Mouse (Mus musculus) yolk sac, embryonic 10.5 days (tissue): ENCODE measurements around the gene Sipa1l1.
A peak's percentile ranks its signal among the peaks of the same experiment; 100 is the strongest.

Source experiments
- DNase-seq: peaks from one replicate; pipeline ENCODE4 v3.0.0-alpha.2; 2017; ENCODE audit warnings: low spot score

Gene Sipa1l1

DNA sequence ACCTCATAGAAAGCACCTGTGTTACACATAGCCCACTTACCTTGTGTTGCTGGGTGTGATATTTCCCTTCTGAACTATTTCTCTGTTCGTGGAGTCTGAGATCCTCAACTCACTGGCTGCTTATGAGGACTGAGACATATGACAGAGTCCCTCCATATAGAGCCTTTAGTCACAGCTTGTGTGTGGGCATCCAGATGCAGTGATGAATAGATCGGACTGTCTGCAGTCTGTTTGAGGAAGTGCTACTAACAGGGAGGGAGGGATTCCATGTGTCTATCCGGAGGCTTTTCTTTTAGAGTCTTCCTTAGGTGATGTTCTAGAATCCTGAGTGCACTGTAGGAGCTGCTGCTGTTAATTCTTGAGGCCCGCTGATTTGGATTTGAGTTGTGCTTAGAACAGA lies 165.4 kb downstream of the Sipa1l1 start:
- no peak for DNase-seq

DNA sequence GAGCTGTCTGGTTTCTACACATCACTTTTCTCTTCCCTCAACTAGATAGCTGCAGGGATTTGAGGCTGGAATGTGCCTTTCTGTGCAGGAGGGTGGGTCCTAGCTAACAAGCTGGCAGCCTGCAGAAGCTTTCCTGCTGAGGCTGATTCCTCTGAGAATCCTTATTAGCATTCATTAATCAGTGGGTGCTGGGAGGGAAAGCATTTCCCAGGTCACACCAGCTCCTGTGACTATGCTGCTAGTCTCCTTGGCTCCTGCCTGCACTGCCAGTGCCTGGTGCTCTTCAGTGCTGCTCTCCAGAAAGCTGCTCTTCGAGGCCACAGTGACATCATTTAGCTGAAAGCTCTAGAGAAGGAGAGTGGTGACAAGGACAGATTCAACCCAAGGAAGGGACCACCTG lies 166.0 kb downstream of the Sipa1l1 start:
- no peak for DNase-seq

DNA sequence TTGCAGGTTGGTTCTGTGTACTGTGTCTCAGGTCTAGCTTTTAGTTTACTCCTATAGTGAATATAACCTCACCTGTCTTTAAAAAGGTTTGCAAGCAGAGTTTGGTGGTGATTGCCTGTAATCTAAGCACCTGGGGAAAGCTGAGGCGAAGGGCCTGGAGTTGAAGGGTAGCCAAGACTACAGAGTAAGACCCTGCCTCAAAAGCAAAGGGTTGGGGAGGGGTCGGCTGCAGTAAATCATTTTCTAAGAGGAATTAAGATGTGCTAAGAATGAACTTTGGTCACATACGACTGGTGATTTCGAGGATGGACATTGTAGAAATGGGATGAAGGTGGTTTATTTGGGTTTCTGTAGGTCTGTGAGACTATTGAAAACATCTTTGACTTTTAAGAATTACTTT lies 169.4 kb downstream of the Sipa1l1 start:
- DNase-seq: no peak

DNA sequence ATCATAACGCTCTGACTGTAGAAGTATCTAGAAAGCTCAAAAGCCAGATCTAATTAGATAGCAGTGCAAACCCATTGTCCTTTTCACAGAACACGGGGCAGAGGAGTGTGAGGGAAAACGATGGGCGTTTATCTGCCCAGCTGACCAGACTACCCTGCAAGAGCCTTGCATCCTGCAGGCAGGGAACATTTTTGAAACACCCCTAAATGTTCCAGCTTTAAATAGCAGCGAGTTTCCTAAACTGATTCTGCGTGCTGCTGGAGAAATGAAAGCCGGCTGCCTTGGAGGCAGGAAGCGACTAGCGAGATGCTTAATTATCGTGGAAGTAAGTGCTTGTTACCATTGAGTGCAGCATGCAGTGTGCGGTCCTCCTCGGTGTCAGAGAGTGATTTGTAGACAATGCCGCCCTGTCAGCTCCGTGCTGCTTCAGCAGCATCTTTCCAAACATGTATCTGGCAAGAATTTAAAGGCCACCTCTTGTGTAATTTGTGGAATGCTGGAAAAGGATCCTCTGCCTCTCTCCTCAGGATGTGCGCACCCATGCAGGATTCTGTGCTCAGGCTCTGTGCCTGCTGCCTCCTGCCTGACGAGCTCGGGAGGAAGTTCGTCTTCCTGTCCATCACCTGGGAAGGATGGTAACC lies 170.2 kb downstream of the Sipa1l1 start:
- DNase-seq: no peak

DNA sequence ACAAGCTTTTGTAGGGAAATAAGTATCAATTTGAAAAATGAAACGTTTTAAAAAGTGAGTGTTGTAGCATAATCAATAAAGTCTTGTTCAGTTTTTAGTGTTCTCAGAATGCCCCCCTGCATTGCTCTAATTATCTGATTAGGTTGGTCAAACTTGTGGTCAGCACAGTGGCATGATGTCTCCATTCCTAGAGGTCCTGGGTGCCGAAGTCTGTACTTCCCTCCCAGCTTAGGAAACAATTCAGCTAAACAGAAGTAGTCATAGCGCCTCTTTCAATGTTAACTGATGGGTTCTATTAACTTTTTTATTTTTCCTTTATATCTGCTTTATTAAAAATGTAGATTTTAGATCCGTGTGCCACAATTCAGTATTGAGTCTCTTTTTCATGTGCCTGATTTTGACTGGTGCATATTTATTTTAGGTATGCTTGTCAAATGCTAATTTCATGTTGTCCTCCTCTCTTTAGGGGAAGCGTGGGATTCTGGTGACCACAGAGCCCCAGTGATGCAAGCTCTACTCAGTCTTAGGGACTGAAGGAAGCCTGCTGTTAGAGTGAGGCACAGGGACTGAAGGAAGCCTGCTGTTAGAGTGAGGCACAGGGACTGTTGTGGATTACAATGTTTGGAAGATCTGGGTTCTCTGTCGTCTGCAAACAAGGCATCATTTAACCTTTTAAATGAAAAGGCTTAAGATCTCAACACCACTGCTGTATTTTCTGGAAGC lies 171.2 kb downstream of the Sipa1l1 start:
- no peak for DNase-seq

DNA sequence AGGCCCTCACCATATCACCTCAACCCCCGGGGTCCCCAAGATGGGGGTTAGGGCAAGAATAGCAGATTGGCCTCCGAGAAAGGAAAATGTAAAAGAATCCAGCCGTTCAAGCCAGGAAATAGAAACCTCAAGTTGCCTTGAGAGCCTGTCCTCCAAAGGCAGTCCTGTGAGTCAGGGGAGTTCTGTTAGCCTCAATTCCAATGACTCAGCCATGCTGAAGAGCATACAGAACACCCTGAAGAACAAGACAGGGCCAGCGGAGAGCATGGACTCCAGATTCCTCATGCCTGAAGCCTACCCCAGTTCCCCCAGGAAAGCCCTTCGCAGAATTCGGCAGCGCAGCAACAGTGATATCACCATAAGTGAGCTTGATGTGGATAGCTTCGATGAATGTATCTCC lies 172.1 kb downstream of the Sipa1l1 start:
- DNase-seq: no peak

DNA sequence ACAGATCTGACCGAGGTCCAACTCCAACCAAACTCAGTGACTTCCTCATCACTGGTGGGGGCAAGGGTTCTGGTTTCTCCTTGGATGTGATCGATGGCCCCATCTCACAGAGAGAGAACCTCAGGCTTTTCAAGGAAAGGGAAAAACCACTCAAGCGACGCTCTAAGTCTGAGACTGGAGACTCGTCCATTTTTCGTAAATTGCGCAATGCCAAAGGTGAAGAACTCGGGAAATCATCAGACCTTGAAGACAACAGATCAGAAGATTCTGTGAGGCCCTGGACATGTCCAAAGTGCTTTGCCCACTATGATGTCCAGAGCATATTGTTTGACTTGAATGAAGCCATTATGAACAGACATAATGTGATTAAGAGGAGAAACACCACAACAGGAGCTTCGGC lies 172.6 kb downstream of the Sipa1l1 start:
- DNase-seq: no peak

DNA sequence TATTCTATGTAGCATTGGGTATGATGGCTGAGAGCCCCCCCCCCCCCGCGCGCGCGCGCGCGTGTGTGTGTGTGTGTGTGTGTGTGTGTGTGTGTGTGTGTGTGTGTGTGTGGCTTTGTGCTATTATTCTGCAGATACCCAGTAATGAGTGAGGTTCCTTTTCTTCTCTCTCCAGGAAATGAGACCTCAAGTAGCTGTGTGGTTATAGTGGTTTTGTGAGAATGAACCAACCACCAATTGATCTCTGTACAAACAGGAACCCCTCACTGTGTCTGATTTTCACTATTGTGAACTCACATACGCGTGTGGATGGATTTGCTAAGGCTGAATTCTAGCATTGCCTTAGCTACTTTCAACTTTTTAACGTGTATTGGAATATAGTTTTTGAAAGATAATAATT lies 181.0 kb downstream of the Sipa1l1 start:
- no peak for DNase-seq

DNA sequence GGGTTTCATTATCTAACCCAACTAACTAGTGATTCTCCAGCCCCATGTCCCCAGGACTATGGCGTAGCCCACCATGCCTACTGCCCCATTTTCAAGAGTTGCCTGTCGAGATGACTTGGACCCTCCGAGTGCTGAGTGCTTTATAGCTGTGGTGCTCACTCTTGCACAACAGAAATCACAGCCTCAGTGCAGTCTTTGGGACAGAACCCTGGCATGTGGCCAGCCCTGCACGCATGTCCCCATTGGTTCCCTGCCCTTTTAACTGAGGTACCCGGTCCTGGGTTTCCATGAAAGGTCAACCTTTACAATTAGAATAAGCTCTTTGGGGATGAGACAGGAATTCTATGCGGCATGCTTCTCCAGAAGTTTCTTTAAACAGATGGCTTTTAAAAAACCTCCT lies 181.8 kb downstream of the Sipa1l1 start:
- DNase-seq: no peak

DNA sequence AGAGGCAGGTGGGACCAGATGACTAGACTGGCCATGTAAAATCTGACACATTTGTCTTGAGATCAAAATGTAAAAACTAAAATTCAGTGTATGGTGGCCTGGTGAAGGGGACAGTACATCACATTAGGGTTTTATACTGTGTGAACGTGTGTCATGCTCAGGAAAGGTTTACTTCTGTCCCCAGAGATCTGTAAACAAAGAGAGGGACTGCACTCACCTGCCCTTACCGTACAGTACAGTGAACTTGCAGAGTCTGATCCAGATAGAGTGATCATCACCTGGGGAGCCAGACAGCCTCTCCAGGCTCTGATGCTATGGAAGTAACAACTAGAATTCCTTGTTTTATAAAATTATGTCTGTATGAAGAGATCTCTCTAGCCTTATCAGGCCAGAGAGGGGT lies 184.5 kb downstream of the Sipa1l1 start:
- no peak for DNase-seq

DNA sequence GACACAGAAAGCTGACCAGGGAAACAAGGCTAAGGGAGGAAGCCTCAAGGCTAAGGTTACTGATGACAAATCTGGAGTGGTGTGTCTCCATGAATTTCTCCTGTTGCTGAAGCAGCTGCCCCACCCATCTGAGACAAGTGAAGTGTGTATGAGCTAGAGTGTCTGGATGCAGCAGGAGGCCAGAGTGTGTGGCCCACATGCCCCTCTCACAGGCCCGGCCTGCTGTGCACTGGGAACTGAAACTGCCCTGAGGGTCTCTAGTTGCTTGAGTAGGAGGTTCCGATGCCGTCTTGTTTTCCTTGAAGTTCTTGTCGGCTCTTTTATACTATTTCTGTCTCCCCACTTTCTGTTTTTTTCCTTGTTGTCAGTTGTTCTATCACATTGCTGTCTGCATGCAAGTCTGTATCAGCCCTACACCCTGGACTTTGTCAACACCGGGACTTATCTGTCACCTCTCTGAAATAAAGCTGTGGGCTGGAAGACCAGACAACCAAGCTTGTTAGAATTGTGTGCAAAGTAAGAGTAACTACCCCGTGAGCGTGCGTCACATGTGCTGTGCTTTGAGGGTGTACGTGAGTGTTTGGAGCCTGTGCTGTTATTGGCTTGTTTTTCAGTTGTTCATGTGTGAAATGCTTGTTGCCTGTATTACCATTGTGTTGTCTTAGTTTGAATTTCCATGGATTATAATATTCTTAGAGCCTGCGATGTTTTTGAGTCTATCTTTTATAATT lies 186.5 kb downstream of the Sipa1l1 start:
- no peak for DNase-seq

DNA sequence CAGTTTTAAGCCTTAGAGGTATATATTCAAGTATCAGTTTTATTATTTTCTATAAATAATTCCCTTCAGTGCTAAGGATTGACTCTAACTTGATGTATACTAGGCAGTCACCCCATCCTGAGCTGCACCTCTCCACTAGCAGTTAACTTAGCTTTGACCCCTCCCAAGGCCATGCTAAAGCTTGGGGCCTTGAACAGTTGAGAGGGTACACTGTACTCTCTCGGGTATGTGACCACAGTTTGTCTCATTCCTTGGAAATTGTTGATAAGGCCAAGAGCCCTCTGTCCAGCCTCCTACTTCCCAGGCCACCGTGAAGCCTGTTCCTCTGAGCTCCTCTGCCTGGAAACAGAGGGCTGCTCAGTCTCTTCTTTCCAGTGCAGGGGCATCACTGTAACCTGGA lies 187.4 kb downstream of the Sipa1l1 start:
- DNase-seq: no peak

DNA sequence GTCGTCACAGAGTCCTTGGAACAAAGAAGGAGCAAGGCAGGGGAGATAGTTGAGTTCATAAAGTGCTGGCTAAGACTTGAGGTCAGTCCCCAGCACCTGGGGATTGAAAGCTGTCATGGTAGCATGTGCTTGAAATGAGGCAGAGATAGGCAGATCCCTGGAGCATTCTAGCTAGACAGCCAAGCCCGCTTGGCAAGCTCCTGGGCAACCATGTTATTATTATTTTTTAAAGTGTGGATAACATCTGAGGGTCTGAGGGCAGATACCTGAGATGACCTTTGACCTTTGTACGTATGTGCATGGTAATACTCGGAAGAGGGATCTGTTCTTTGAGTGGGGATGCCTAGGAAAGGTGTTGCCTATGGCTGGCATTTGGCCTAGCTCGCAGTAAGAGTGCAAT lies 188.3 kb downstream of the Sipa1l1 start:
- DNase-seq: no peak

DNA sequence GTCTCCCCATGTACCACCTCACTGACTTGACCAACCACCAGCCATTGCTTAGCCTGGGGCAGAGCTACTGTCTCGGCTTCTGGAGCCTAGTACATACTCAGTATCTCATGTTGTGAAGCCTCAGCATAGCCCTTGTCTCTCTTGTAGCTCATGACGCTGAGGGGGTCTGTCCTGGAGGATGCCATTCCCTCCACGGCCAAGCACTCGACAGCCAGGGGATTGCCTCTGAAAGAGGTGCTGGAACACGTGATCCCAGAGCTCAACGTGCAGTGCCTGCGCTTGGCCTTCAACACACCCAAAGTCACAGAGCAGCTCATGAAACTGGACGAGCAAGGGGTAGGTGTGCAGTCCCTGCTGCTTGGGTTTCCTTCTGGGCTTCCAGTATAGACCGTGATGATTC lies 193.7 kb downstream of the Sipa1l1 start:
- DNase-seq: no peak

DNA sequence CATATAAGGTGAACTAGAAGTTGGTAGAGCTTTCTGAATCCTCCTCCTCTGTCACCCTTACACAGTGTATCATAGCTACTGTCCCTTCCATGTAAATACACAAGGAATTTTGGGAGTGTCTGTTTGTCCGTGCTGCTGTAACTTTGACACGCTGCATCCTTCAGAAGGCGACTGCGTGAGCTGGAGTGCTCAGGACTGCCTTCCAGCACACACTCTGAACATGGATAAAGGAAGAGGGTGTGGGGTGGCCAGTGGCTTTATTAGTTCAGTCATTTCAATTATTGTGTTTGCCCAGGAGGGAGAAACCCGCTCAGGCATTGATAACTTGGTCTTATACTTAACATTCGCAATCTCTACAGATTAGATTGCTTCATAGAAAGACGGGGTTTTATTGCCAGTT lies 195.1 kb downstream of the Sipa1l1 start:
- no peak for DNase-seq

DNA sequence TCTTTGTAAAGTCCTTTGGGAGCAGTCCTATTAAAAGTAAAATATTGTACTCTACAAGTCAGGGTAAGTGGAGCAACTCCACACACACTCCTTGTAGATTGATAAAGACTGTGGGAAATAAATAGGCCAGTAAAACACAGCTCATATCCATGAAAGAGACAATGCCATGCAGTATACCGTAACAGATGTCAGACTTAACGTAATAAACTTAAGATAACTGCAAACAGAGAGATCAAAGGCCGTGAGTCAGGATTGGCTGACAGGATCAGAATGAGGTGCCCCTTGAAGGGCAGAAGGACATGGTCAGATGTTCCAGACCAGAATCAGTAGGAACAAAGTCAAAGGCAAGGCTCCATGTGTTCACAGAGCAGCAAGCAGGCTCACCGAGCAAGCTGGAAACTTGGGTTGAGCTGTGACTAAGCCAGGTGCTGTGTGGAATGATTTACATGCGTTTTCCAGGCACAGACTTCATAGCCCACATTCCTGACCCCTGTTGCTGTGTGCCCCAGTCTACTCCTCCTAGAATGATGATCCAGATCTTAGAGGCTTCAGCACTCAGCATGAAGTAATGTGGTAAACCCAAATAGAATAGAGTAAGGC lies 196.3 kb downstream of the Sipa1l1 start:
- DNase-seq: peak; percentile 33

DNA sequence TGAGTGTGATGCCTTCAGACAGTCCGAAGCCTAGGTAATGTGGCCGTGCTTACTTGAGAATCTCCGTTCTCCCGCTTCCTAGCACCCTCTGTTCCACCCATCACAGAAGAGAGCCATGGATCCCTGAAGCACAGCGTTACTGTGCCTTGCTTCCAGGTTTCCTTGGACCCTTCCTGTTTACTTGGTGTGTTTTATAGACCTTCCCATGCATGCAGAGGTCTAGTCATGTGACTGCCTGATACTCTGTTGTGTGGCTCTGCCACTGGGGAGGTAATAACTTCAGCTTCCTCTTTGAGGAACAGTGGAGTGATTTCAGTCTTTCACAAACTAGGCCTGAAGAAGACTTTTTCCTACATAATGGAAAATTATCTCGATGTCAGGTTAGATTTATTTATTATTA lies 197.6 kb downstream of the Sipa1l1 start:
- no peak for DNase-seq

DNA sequence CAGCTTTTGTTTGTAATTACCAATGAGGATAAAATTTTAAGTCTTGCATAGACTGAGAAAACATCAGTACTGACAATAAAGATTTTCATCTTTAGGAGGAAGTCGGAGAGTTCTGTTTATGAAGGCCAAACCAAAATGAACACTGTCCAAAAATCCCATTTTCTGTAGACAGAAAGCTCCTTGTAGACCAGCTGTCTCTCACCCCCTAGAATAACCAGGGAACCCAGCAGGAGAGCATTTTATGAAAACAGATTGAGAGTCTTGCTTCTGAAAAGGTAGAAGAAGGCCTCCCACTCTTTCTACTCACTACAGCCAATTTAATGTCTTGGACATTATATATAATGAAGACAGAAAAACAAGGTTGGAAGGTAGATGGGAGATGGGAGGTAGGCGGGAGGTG lies 198.2 kb downstream of the Sipa1l1 start:
- DNase-seq: no peak

DNA sequence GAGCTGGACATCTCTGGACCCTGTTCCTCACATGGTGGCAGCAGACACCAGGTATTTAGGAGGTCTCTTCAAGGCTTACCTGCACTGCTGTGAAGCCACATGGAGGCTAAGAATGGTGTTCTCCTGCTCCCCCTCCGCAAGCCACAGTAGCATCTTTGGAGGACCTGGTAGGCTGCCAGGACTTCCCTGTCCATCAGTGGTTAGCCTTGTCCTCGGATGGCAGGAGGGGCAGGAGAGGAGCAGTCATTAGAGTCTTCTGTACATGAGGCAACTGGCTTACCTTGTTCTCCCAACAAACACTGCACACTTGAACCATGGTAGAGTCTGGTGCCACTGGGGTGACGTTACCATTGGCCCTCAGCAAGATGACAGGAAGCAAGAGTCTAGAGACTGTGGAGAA lies 198.9 kb downstream of the Sipa1l1 start:
- no peak for DNase-seq

DNA sequence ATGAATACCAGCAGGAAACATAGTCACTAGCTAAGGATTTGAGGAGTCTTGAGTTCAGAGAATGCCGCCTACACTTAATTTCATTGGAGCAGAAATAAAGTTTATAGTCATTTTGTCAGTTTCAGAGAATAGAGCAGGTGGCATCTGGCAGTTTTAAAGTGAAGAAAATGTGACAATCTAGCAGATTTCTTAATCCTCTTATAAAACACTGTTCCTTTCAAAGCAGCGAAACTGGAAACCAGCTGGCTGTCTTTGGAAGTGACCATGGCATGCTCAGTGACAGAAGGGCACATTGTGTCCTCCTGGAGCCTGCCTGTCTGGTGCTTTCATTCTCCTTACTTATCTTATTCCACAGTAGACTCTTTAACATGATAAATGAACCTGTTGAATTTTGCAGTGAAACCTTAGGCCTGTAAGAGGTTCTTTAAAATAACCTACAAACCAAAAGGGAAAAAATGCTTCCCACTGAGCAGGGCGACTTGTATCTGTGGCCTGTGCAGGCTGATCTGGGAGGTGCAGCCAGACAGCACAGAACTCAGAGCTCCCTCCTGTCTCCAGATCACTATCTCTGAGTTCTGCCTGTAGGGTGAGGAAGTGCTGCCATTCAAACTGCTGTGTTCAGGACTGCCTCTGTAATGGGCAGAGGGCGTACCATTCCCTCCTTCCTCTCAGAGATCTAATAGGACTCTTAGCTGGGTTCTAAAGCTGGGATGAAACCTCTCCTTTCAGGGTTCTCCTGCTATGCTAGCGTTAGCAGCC lies 200.5 kb downstream of the Sipa1l1 start:
- DNase-seq: no peak

DNA sequence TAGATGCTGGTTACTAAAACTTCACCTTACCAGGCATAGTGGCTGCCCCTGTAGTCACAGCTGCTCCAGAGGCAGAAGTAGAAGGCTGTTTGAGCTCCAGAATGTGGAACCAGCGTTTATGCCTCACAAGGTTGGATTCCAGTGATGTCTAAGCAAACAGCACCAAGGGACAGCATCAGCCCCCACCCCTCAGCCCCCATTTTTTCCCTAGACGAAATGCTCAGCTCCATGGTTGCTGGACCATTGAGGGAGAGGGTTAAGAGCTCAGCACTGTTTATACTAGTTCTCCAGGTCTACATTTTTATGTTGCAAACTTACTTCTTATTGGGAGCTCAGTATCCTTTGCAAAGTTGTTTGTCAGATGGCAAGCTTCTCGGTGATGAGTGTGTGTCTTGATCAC lies 202.1 kb downstream of the Sipa1l1 start:
- no peak for DNase-seq

DNA sequence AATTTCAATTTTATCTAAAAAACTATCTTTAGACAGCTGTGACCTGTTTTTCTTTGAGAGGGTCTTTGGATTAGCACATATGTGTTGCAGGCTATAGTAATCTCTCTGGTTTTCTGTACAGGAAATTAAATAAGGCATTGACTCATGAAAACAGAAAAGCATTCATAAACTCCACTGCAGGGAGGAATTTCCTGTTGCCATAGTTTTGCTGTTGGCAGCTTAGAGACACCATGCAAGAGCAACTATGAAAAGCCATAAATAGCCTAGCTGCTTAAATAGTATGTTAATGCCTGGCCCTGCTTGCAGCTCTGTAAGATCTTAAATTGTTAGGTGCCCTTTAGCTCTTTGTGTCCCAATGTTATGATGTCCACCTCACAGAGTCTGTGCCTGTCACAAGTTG lies 204.9 kb downstream of the Sipa1l1 start:
- no peak for DNase-seq
